Mouse (Mus musculus): ENCODE measurements around the gene Asb10. TPM values are rescaled to one million over a fixed set of nuclear protein-coding genes. Genes with fewer than 3 reads are reported as not detected.
"Not testable (repeated sequence)": the region's sequence is repeated elsewhere in the genome, so short reads cannot be mapped to it uniquely, and the experiment has no call there.

The Asb10 gene
- polyA plus RNA-seq, 1 experiment from 2014 or later: 0.93 TPM

- Histone ChIP-seq H3K27ac (peak overlapping the region; percentile 80), H3K36me3 (ENCODE audit: insufficient read depth, low read length) (peaks cover 9% of the 10 kb centered on the region), H3K4me3 (replicated peaks; ENCODE audit: low read depth, low read length) (peak overlapping the region; percentile 42), H3K9ac (ENCODE audit: low read depth, low read length) (peak overlapping the region; percentile 14; the same call in 1 of the 2 replicates), H3K27me3 (ENCODE audit: insufficient read depth, low read length) (no peaks in the 10 kb centered on the region), H3K9me3 (replicated peaks; ENCODE audit: low read length) (no peaks in the 10 kb centered on the region), H3K4me1 (replicated peaks; ENCODE audit: insufficient read depth, low read length) (peaks cover 7% of the 10 kb centered on the region; the same call in 1 of the 2 replicates), H3K4me2 (ENCODE audit: low read length) (peak overlapping the region; percentile 58)
- no peak for ATAC-seq (replicated peaks; ENCODE audit: low FRiP score, low read depth)
- 61% methylated on average over 6 of the region's 6 CpGs for WGBS
- peak; percentile 34; the same call in 1 of the 2 replicates for TF ChIP-seq CTCF (IDR thresholded peaks at IDR 0.05; ENCODE audit: low read depth)
- DNase-seq (ENCODE audit: low spot score): no peak
These were observed 37.6 kb upstream of the Asb10 start for GRCm38 (mm10) chr5:24578109-24578963.

- no peak for TF ChIP-seq CTCF (IDR thresholded peaks at IDR 0.05; ENCODE audit: low read depth)
- Histone ChIP-seq H3K4me3 (replicated peaks; ENCODE audit: low read depth, low read length) (peak within 1 kb of the TSS; percentile 60), H3K36me3 (ENCODE audit: insufficient read depth, low read length) (peaks cover 17% of the 10 kb centered on the region), H3K4me1 (replicated peaks; ENCODE audit: insufficient read depth, low read length) (peaks cover 7% of the 10 kb centered on the region; the same call in 1 of the 2 replicates), H3K9ac (ENCODE audit: low read depth, low read length) (peak within 1 kb of the TSS; percentile 71), H3K9me3 (replicated peaks; ENCODE audit: low read length) (no peaks in the 10 kb centered on the region), H3K27ac (peak within 1 kb of the TSS; percentile 80), H3K27me3 (ENCODE audit: insufficient read depth, low read length) (no peaks in the 10 kb centered on the region), H3K4me2 (ENCODE audit: low read length) (peak within 1 kb of the TSS; percentile 69)
- WGBS: under 1% methylated on average over 48 of the region's 48 CpGs
- ATAC-seq (replicated peaks; ENCODE audit: low FRiP score, low read depth) (peak; percentile 96), DNase-seq (ENCODE audit: low spot score) (peak; percentile 100)
These were observed 36.6 kb upstream of the Asb10 start, which contains the start of gene Abcf2 for GRCm38 (mm10) chr5:24577183-24577929. Abcf2 (minus strand) TSS chr5:24577467.

GRCm38 (mm10) chr5:24576801-24577182 is 36.0 kb upstream of the Asb10 start:
- H3K4me2 ChIP-seq (ENCODE audit: low read length): peak overlapping the region; percentile 69
- peak overlapping the region; percentile 71 for H3K9ac ChIP-seq (ENCODE audit: low read depth, low read length)
- peak overlapping the region; percentile 60 for H3K4me3 ChIP-seq (replicated peaks; ENCODE audit: low read depth, low read length)
- peak; percentile 30 for ATAC-seq (replicated peaks; ENCODE audit: low FRiP score, low read depth)
- TF ChIP-seq CTCF (IDR thresholded peaks at IDR 0.05; ENCODE audit: low read depth): no peak
- WGBS: under 1% methylated on average over 32 of the region's 32 CpGs
- H3K9me3 ChIP-seq (replicated peaks; ENCODE audit: low read length): no peaks in the 10 kb centered on the region
- peak; percentile 54 for DNase-seq (ENCODE audit: low spot score)
- peaks cover 22% of the 10 kb centered on the region for H3K36me3 ChIP-seq (ENCODE audit: insufficient read depth, low read length)
- H3K4me1 ChIP-seq (replicated peaks; ENCODE audit: insufficient read depth, low read length): peaks cover 7% of the 10 kb centered on the region; the same call in 1 of the 2 replicates
- H3K27me3 ChIP-seq (ENCODE audit: insufficient read depth, low read length): no peaks in the 10 kb centered on the region
- peak overlapping the region; percentile 74 for H3K27ac ChIP-seq

GRCm38 (mm10) chr5:24575948-24576347 is 35.2 kb upstream of the Asb10 start:
- Histone ChIP-seq H3K27ac (no peak overlapping the region), H3K36me3 (ENCODE audit: insufficient read depth, low read length) (peaks cover 29% of the 10 kb centered on the region), H3K4me3 (replicated peaks; ENCODE audit: low read depth, low read length) (peak overlapping the region; percentile 60; the same call in 1 of the 2 replicates), H3K9me3 (replicated peaks; ENCODE audit: low read length) (no peaks in the 10 kb centered on the region), H3K27me3 (ENCODE audit: insufficient read depth, low read length) (no peaks in the 10 kb centered on the region), H3K4me2 (ENCODE audit: low read length) (peak overlapping the region; percentile 69; the same call in 1 of the 2 replicates), H3K9ac (ENCODE audit: low read depth, low read length) (peak overlapping the region; percentile 71; the same call in 1 of the 2 replicates), H3K4me1 (replicated peaks; ENCODE audit: insufficient read depth, low read length) (peaks cover 7% of the 10 kb centered on the region; the same call in 1 of the 2 replicates)
- TF ChIP-seq CTCF (IDR thresholded peaks at IDR 0.05; ENCODE audit: low read depth): no peak
- ATAC-seq (replicated peaks; ENCODE audit: low FRiP score, low read depth): no peak
- 77% methylated on average over 1 of the region's 1 CpGs for WGBS
- DNase-seq (ENCODE audit: low spot score): no peak

- H3K9me3 ChIP-seq (replicated peaks; ENCODE audit: low read length): no peaks in the 10 kb centered on the region
- no peak within 1 kb of the TSS for H3K9ac ChIP-seq (ENCODE audit: low read depth, low read length)
- no peak for TF ChIP-seq CTCF (IDR thresholded peaks at IDR 0.05; ENCODE audit: low read depth)
- WGBS: 65% methylated on average over 2 of the region's 2 CpGs
- no peak within 1 kb of the TSS for H3K4me3 ChIP-seq (replicated peaks; ENCODE audit: low read depth, low read length)
- ATAC-seq (replicated peaks; ENCODE audit: low FRiP score, low read depth) (no peak), DNase-seq (ENCODE audit: low spot score) (no peak)
- no peaks in the 10 kb centered on the region; the same call in 1 of the 2 replicates for H3K4me1 ChIP-seq (replicated peaks; ENCODE audit: insufficient read depth, low read length)
- no peaks in the 10 kb centered on the region for H3K36me3 ChIP-seq (ENCODE audit: insufficient read depth, low read length)
- no peak within 1 kb of the TSS for H3K27ac ChIP-seq
- no peaks in the 10 kb centered on the region for H3K27me3 ChIP-seq (ENCODE audit: insufficient read depth, low read length)
- H3K4me2 ChIP-seq (ENCODE audit: low read length): no peak within 1 kb of the TSS
These were observed 15.9 kb upstream of the Asb10 start, which contains the start of gene 4931409K22Rik for GRCm38 (mm10) chr5:24556709-24557108. 4931409K22Rik (minus strand) TSS chr5:24556809.

- H3K4me1 ChIP-seq (replicated peaks; ENCODE audit: insufficient read depth, low read length); DNase-seq (ENCODE audit: low spot score); H3K4me2 ChIP-seq (ENCODE audit: low read length); H3K9ac ChIP-seq (ENCODE audit: low read depth, low read length); H3K27me3 ChIP-seq (ENCODE audit: insufficient read depth, low read length); ATAC-seq (replicated peaks; ENCODE audit: low FRiP score, low read depth); H3K4me3 ChIP-seq (replicated peaks; ENCODE audit: low read depth, low read length); H3K36me3 ChIP-seq (ENCODE audit: insufficient read depth, low read length); H3K27ac ChIP-seq; H3K9me3 ChIP-seq (replicated peaks; ENCODE audit: low read length): not testable (repeated sequence)
- 94% methylated on average over 7 of the region's 7 CpGs for WGBS
These were observed 14.6 kb upstream of the Asb10 start for GRCm38 (mm10) chr5:24555335-24555734.
